Comparison of ENCODE assay signal across 8 mouse cellular contexts in the genomic region with DNA sequence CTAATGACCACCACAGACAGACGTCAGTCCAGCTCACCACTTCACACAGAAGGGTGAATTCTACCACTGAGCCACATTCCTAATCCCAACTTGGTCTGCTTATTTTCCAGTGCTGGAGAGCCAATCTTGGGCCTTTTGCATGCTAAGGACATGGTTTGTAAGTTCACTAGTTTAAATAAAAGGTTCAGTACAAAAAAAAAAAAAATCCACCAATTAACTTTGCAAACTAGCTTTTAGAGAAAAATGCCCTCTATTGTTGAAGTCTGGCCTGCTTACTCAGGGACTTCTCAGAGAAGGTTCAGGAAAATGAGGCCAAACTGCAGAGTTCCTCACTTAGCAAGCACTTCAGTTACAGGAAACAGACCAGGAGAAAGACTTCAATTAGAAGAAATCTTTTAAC. TPM values are rescaled to one million over a fixed set of nuclear protein-coding genes. Genes with fewer than 3 reads are reported as not detected.
DNase-seq lines count a peak whose midpoint lies in the region; ATAC-seq and TF ChIP-seq lines count a peak whose summit lies in the region.

No protein-coding gene starts in this region.

- DNase-seq in kidney, adult 2 months: peak; percentile 46
- no peak for DNase-seq in kidney, postnatal 4 days
- DNase-seq in Muller cell, postnatal 12 days (ENCODE audit: inconsistent ontology term): peak; percentile 61
- DNase-seq in hindbrain, embryonic 11.5 days (ENCODE audit: low spot score): no peak
- no peak for DNase-seq in adrenal gland, postnatal 36 days
- no peak for DNase-seq in cerebellum, adult 11 months
- no peak for DNase-seq in layer of hippocampus, adult 8-10 months (ENCODE audit: low spot score in 2 of 2)

- TF ChIP-seq POLR2A in kidney, adult 2 months (IDR thresholded peaks at IDR 0.05; ENCODE audit: low read depth, low read length): no peak

- peak overlapping the region; percentile 84 for H3K27ac ChIP-seq in kidney, adult 2 months (ENCODE audit: insufficient read depth, low read depth, low read length)
- H3K27ac ChIP-seq in hindbrain, embryonic 11.5 days (ENCODE audit: low read depth, low read length): no peak overlapping the region
- H3K27ac ChIP-seq in midbrain, embryonic 13.5 days: no peak overlapping the region

- ATAC-seq in hindbrain, embryonic 11.5 days (ENCODE audit: low FRiP score): no peak
- no peak for ATAC-seq in midbrain, embryonic 13.5 days

- H3K9me3 ChIP-seq in hindbrain, embryonic 11.5 days (ENCODE audit: control insufficient read depth, low read length): no peaks in the 10 kb centered on the region
- peaks cover 5% of the 10 kb centered on the region for H3K9me3 ChIP-seq in midbrain, embryonic 13.5 days

- H3K4me3 ChIP-seq in kidney, adult 2 months (ENCODE audit: insufficient read depth, low read depth, low read length): peak overlapping the region; percentile 61
- no peak overlapping the region; the same call in 1 of the 2 replicates for H3K4me3 ChIP-seq in hindbrain, embryonic 11.5 days (ENCODE audit: low read depth, low read length)
- no peak overlapping the region for H3K4me3 ChIP-seq in midbrain, embryonic 13.5 days (replicated peaks)

- peaks cover 18% of the 10 kb centered on the region; the same call in 1 of the 2 replicates for H3K4me1 ChIP-seq in kidney, adult 2 months (ENCODE audit: control insufficient read depth, insufficient read depth, low read length)
- H3K4me1 ChIP-seq in hindbrain, embryonic 11.5 days (replicated peaks; ENCODE audit: control insufficient read depth, insufficient read depth, low read length): no peaks in the 10 kb centered on the region
- peaks cover 11% of the 10 kb centered on the region for H3K4me1 ChIP-seq in midbrain, embryonic 13.5 days (replicated peaks)

- H3K27me3 ChIP-seq in kidney, adult 2 months (replicated peaks; ENCODE audit: control insufficient read depth, insufficient read depth, low read length): no peaks in the 10 kb centered on the region
- H3K27me3 ChIP-seq in hindbrain, embryonic 11.5 days (ENCODE audit: control insufficient read depth, insufficient read depth, low read length): no peaks in the 10 kb centered on the region
- H3K27me3 ChIP-seq in midbrain, embryonic 13.5 days: peaks cover 35% of the 10 kb centered on the region

- peak overlapping the region; percentile 66; the same call in 1 of the 2 replicates for H3K4me2 ChIP-seq in hindbrain, embryonic 11.5 days (replicated peaks; ENCODE audit: low read depth, low read length)
- peak overlapping the region; percentile 99 for H3K4me2 ChIP-seq in midbrain, embryonic 13.5 days (replicated peaks)

- TF ChIP-seq CTCF in kidney, adult 2 months (conservative IDR thresholded peaks at IDR 0.05; ENCODE audit: insufficient read depth, insufficient read length, low read depth, low read length): no peak

- 50% methylated on average over 1 of the region's 1 CpGs for WGBS in kidney, adult 2 months
- 65% methylated on average over 1 of the region's 1 CpGs for WGBS in hindbrain, embryonic 11.5 days
- WGBS in midbrain, embryonic 13.5 days: 46% methylated on average over 1 of the region's 1 CpGs

- H3K9ac ChIP-seq in hindbrain, embryonic 11.5 days (ENCODE audit: low read depth, low read length): no peak overlapping the region; the same call in 1 of the 2 replicates
- no peak overlapping the region for H3K9ac ChIP-seq in midbrain, embryonic 13.5 days (replicated peaks)

- H3K36me3 ChIP-seq in kidney, adult 2 months (ENCODE audit: control insufficient read depth, insufficient read depth, low read length): no peaks in the 10 kb centered on the region
- no peaks in the 10 kb centered on the region for H3K36me3 ChIP-seq in hindbrain, embryonic 11.5 days (ENCODE audit: control insufficient read depth, insufficient read depth, low read length)
- H3K36me3 ChIP-seq in midbrain, embryonic 13.5 days: peaks cover 8% of the 10 kb centered on the region; the same call in 1 of the 2 replicates

RNA-seq across cellular contexts. Expression of a gene that starts 1.4 kb away (rescaled TPM):
- polyA plus RNA-seq in kidney, adult 2 months (2012; rRNA removed): 251 and 255 TPM in 2 replicates
- 5.1 and 5.6 TPM in 2 replicates for polyA plus RNA-seq in hindbrain, embryonic 11.5 days (2014; fragmentation: Nextera tagmentation; extraction: Ambion mirVana)
- 4.7 and 5.9 TPM in 2 replicates for polyA plus RNA-seq in midbrain, embryonic 13.5 days (2015; fragmentation: Nextera tagmentation; extraction: Ambion mirVana)
- total RNA-seq in adrenal gland, postnatal 36 days (2021): 10 to 100 TPM; 37.0 to 55.3 TPM
- total RNA-seq in layer of hippocampus, adult 8-10 months (2022): 10 to 100 TPM; 44.2 to 47.8 (median 45.5) TPM

Comparison
In these comparisons a context has a peak if more than half of its experiments do, and no peak if none do; other contexts are left out.
1. DNase-seq: peak in kidney, adult 2 months (single experiment) and Muller cell, postnatal 12 days (single experiment); none in kidney, postnatal 4 days (0 of 2), hindbrain, embryonic 11.5 days (single experiment), adrenal gland, postnatal 36 days (0 of 2), cerebellum, adult 11 months (single experiment) and layer of hippocampus, adult 8-10 months (0 of 2).
2. RNA of a gene that starts 1.4 kb away (polyA plus RNA-seq): 251 to 255 TPM in kidney, adult 2 months; 5.1 to 5.6 TPM in hindbrain, embryonic 11.5 days and 4.7 to 5.9 TPM in midbrain, embryonic 13.5 days; every median in the first group is over 10 times any median in the second.